Mouse (Mus musculus) cerebellum, adult 2 months (tissue): ENCODE results near the gene Eefsec. TPM values are rescaled to one million over a fixed set of nuclear protein-coding genes. Genes with fewer than 3 reads are reported as not detected.

Source experiments
- DNase-seq, 2 experiments: peaks; one replicate each; pipeline ENCODE4 v3.0.0; 2021
- H3K27ac ChIP-seq: fragments of 200-500 bp; 2 replicates; pipeline ENCODE4 v1.5.1; 2012; ENCODE audit warnings: low read length, control low read depth, inconsistent platforms; ENCODE audit not compliant: insufficient read depth
- H3K27me3 ChIP-seq: fragments of 200-500 bp; 2 replicates; pipeline ENCODE4 v1.6.1; 2012; ENCODE audit warnings: inconsistent platforms, mild to moderate bottlenecking, low read length, moderate library complexity; ENCODE audit not compliant: control insufficient read depth, insufficient read depth
- H3K4me1 ChIP-seq: fragments of 200-500 bp; 2 replicates; pipeline ENCODE4 v1.6.1; 2011; ENCODE audit warnings: low read length; ENCODE audit not compliant: control insufficient read depth, insufficient read depth
- H3K4me3 ChIP-seq: fragments of 200-500 bp; replicated peaks from 2 replicates; pipeline ENCODE3; 2011; ENCODE audit warnings: mild to moderate bottlenecking, low read depth, low read length, control low read depth; ENCODE audit not compliant: insufficient read depth
- CTCF ChIP-seq: fragments of 200-500 bp; IDR thresholded peaks from 2 replicates; pipeline ENCODE4 v1.5.1; 2011; ENCODE audit warnings: low read depth, mild to moderate bottlenecking, control low read depth, low read length, moderate library complexity, borderline replicate concordance; ENCODE audit not compliant: insufficient read depth
- POLR2A ChIP-seq: fragments of 200-500 bp; IDR thresholded peaks from 2 replicates; pipeline ENCODE4 v1.6.1; 2011; ENCODE audit warnings: low read length, control low read depth, borderline replicate concordance; ENCODE audit not compliant: insufficient read depth
- WGBS: fragments of 180-500 bp; shearing (Covaris S2); methylation state at CpG from one replicate; pipeline ENCODE4 v1.1.7; 2018; 5-methylcytosine and 5-hydroxymethylcytosine counted together
- polyA plus RNA-seq: library from polyadenylated mRNA; depleted of rRNA; stranded (reverse); fragments of >200 nt; gene quantifications from 2 replicates; pipeline ENCODE4 v1.2.3, GENCODE M21; 2012

The Eefsec gene
- polyA plus RNA-seq, 1 experiment: 17.0 TPM

GRCm38 (mm10) chr6:88409492-88409891 lies 36.8 kb downstream of the Eefsec start:
- H3K4me1 ChIP-seq: no peaks in the 10 kb centered on the region
- H3K4me3 ChIP-seq: no peak overlapping the region
- no peak overlapping the region for H3K27ac ChIP-seq
- H3K27me3 ChIP-seq: no peaks in the 10 kb centered on the region
- 60% methylated on average over 5 of the region's 5 CpGs for WGBS
- DNase-seq: no peak
- TF ChIP-seq CTCF (no peak), POLR2A (no peak)

DNA sequence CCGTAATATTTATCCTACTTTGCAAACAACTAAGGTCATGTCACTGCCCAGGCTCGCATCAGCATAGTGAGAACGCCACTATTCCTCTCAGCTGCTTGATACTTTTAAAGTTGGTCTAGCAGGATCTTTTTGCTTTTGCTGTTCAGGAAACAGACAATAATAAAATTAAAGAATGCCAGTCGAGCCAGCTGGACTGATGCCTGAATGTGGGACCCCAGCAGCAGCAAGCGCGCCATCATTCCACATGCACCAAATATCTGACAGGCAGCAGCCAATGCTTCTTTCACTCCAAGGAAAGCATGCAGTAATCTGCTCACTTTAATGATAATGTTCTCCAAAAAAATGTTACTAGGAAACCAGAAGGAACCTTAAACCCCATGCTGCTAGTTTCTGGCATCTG lies 45.9 kb downstream of the Eefsec start:
- no peak overlapping the region for H3K27ac ChIP-seq
- DNase-seq: no peak
- no peaks in the 10 kb centered on the region for H3K27me3 ChIP-seq
- no peaks in the 10 kb centered on the region; the same call in 1 of the 2 replicates for H3K4me1 ChIP-seq
- H3K4me3 ChIP-seq: no peak overlapping the region
- 78% methylated on average over 6 of the region's 6 CpGs for WGBS
- no peak for TF ChIP-seq POLR2A
- no peak for TF ChIP-seq CTCF

- no peaks in the 10 kb centered on the region; the same call in 1 of the 2 replicates for H3K4me1 ChIP-seq
- WGBS: 73% methylated on average over 2 of the region's 2 CpGs
- no peaks in the 10 kb centered on the region for H3K27me3 ChIP-seq
- H3K27ac ChIP-seq: no peak overlapping the region
- TF ChIP-seq POLR2A (no peak), CTCF (no peak)
- DNase-seq: no peak
- no peak overlapping the region for H3K4me3 ChIP-seq
Observed at GRCm38 (mm10) chr6:88397985-88398384, 48.4 kb downstream of the Eefsec start.

- H3K4me3 ChIP-seq: no peak overlapping the region
- no peak for DNase-seq
- H3K4me1 ChIP-seq: no peaks in the 10 kb centered on the region
- WGBS: 59% methylated on average over 5 of the region's 5 CpGs
- TF ChIP-seq POLR2A (no peak), CTCF (no peak)
- H3K27ac ChIP-seq: no peak overlapping the region
- H3K27me3 ChIP-seq: no peaks in the 10 kb centered on the region
Observed at GRCm38 (mm10) chr6:88388946-88389345, 57.4 kb downstream of the Eefsec start.

GRCm38 (mm10) chr6:88387836-88388724 lies 58.3 kb downstream of the Eefsec start:
- Histone ChIP-seq H3K4me1 (no peaks in the 10 kb centered on the region), H3K27me3 (no peaks in the 10 kb centered on the region), H3K4me3 (no peak overlapping the region), H3K27ac (no peak overlapping the region)
- TF ChIP-seq POLR2A: no peak
- TF ChIP-seq CTCF: no peak
- WGBS: 64% methylated on average over 8 of the region's 8 CpGs
- no peak for DNase-seq

- Histone ChIP-seq H3K4me1 (no peaks in the 10 kb centered on the region; the same call in 1 of the 2 replicates), H3K27ac (no peak overlapping the region), H3K4me3 (no peak overlapping the region), H3K27me3 (no peaks in the 10 kb centered on the region)
- DNase-seq: no peak
- 85% methylated on average over 8 of the region's 8 CpGs for WGBS
- TF ChIP-seq POLR2A (no peak), CTCF (no peak)
Observed at GRCm38 (mm10) chr6:88384420-88385053, 61.8 kb downstream of the Eefsec start.

GRCm38 (mm10) chr6:88383734-88384133 lies 62.6 kb downstream of the Eefsec start:
- Histone ChIP-seq H3K27ac (no peak overlapping the region), H3K27me3 (no peaks in the 10 kb centered on the region), H3K4me1 (no peaks in the 10 kb centered on the region; the same call in 1 of the 2 replicates), H3K4me3 (no peak overlapping the region)
- DNase-seq: no peak
- no peak for TF ChIP-seq CTCF
- no peak for TF ChIP-seq POLR2A
